Mouse (Mus musculus) heart, embryonic 10.5 days (tissue): ENCODE data around the gene Hoxd8. TPM values are rescaled to one million over a fixed set of nuclear protein-coding genes. Genes with fewer than 3 reads are reported as not detected.

Experiments used
- microRNA counts: library from miRNA; unstranded; fragments of <30 nt; microRNA quantifications from one replicate; lab custom pipeline; 2017
- microRNA-seq: library from miRNA; unstranded; fragments of <30 nt; microRNA quantifications from one replicate; pipeline ENCODE4, GENCODE M21; 2017
- polyA plus RNA-seq: library from polyadenylated mRNA; unstranded; fragments of >200 nt; fragmentation: Nextera tagmentation; extraction: Ambion mirVana; gene quantifications from 2 replicates; pipeline ENCODE4 v1.2.1, GENCODE M21; 2016

Gene Hoxd8
- polyA plus RNA-seq, 1 experiment from 2014 or later = 1.3 TPM

MicroRNAs encoded within 50 kb of the gene (microRNA counts, 519-probe panel; counts per million panel counts)
- microRNA mmu-miR-10b (lab: Ali Mortazavi, UCI) = 5,218 counts per million, percentile 44 among the panel's probes with 10 or more counts

Small RNAs within 50 kb of the gene (microRNA-seq; reads per million reads assigned to microRNA genes)
- gene Gm44463 = not detected
- gene Mir10b = 583 reads per million, percentile 73 among the genes with 10 or more reads in this experiment

Other genes with a start within 250 kb of the Hoxd8 start
- gene Lnpk, start 125.2 kb upstream of the Hoxd8 start, polyA plus RNA-seq = 24.6 and 28.0 TPM in 2 replicates
- gene Evx2, start 45.1 kb upstream of the Hoxd8 start, polyA plus RNA-seq = not detected in 2 replicates
- gene Hoxd13, start 36.3 kb upstream of the Hoxd8 start, polyA plus RNA-seq = 0.40 TPM in 1 of 2 replicates, not detected in the other
- gene Hoxd12, start 29.6 kb upstream of the Hoxd8 start, polyA plus RNA-seq = 1.1 TPM in 1 of 2 replicates, not detected in the other
- 0.07 and 2.1 TPM in 2 replicates for gene Hoxd11, start 25.1 kb upstream of the Hoxd8 start, polyA plus RNA-seq
- gene Hoxd10, start 12.7 kb upstream of the Hoxd8 start, polyA plus RNA-seq = 2.3 TPM in 1 of 2 replicates, not detected in the other
- gene Hoxd9, start 6.9 kb upstream of the Hoxd8 start, polyA plus RNA-seq = 3.0 TPM in 1 of 2 replicates, not detected in the other
- gene Hoxd3, start 7.3 kb downstream of the Hoxd8 start, polyA plus RNA-seq = 0.73 and 2.9 TPM in 2 replicates
- gene Hoxd4, start 7.3 kb downstream of the Hoxd8 start, polyA plus RNA-seq = 0.29 TPM in 1 of 2 replicates, not detected in the other
- 0.07 and 0.35 TPM in 2 replicates for gene Gm28230, start 22.1 kb downstream of the Hoxd8 start, polyA plus RNA-seq
- gene Hoxd1, start 58.4 kb downstream of the Hoxd8 start, polyA plus RNA-seq = 0.22 and 0.49 TPM in 2 replicates
- 141 and 146 TPM in 2 replicates for gene Mtx2, start 121.2 kb downstream of the Hoxd8 start, polyA plus RNA-seq